Mouse (Mus musculus) ovary, adult 18-20 months (tissue): ENCODE data around the gene Sema4b.
A peak's percentile ranks its signal among the peaks of the same experiment; 100 is the strongest.

Source experiments
- DNase-seq: peaks from one replicate; pipeline ENCODE4 v3.0.0; 2022; ENCODE audit warnings: low spot score, mixed read lengths

Sema4b gene

GRCm38 (mm10) chr7:80178037-80178729 lies 8.5 kb upstream of the Sema4b start:
- no peak for DNase-seq

- DNase-seq, result no peak
Measured at GRCm38 (mm10) chr7:80179327-80179726, 7.3 kb upstream of the Sema4b start.

- DNase-seq, result no peak
Measured at GRCm38 (mm10) chr7:80179790-80180189, 6.9 kb upstream of the Sema4b start.

DNA sequence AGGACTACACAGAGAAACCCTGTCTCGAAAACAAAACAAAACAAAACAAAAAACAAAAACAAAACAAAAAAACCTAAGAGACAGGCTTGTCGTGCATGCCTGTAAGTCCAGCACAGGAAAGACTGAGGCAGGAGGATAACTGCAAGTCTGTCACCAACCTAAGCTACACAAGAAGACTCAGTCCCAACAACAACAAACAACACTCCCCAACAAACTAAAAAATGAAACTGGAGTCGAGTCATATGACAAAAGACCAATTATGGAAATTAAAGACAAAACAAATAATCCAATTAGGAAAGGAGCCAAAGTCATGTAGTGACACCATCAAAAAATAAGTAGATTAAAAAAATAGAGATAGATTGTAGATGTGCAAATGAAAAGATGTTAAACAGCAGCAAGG lies 6.4 kb upstream of the Sema4b start:
- DNase-seq, result no peak

DNA sequence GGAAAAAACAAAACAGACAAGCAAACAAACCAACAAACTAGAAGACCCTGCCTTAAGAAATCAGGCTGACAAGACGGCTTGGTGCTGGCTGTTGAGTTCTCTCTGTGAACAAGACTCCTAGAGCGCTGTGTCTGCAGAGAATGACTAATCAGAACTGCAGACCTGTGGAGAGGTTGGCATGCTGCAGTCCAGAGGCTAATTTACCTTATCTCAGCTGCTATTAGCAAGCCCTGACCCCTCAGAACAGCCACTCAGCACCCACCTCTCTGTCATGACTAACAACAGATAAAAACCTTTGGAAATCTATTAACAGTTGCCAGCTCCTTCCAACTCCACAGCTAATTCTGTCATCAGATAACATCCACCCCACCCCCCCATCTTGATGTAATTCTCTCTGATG lies 5.6 kb upstream of the Sema4b start:
- no peak for DNase-seq

- DNase-seq, result no peak
Measured at GRCm38 (mm10) chr7:80182139-80182538, 4.5 kb upstream of the Sema4b start.

DNA sequence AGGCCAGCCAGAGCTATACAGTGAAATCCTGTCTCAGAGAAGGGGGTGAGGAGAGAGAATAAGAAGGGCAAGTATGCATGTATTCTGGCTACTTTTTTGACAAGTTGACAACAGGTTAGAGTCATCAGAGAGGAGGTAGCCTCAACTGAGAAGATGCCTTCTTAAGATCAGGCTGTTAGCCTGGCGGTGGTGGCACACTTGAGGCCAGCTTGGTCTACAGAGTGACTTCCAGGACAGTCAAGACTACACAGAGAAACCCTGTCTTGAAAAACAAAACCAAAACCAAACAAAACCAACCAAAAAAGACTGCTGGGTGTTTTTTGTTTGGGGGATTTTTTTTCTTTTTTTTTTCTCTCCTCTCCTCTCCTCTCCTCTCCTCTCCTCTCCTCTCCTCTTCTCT lies 3.2 kb upstream of the Sema4b start:
- DNase-seq, result no peak

DNA sequence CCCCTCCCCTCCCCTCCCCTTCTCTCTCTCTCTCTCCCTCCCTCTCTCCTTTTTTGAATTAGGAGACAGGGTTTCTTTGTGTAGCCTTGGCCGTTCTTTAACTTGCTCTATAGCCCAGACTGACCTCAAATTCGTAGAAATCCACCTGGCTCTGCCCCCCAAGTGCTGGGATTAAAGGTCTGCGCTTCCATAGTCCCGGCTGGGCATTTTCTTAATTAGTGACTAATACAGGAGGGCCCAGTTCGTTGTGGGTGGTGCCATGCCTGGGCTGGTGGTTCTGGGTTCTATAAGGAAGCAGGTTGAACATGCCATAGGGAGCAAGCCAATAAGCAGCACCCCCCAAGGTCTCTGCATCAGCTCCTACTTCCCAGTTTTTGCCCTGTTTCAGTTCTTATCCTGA lies 2.7 kb upstream of the Sema4b start:
- DNase-seq, result no peak

GRCm38 (mm10) chr7:80184551-80184950 lies 2.1 kb upstream of the Sema4b start:
- DNase-seq, result no peak

DNA sequence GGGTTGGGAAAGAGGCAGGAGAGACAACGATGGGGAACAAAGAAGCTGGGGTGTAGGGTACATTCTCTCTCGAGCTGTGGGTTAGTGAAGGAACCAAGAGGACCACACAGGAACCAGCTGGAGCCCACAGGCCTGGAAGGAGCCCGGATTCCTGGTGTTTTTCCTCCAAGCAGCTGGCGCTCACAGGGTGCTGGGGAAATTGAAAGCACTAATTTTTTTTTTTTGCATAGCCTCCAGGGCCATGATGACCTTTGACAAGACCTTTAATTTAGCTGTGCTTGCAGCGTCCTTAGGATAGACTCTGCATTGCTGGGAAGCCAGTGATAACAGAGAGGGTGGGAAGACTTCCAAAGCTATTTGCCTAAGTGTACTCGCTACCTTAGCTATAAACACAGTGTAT lies 1.7 kb upstream of the Sema4b start:
- DNase-seq, result no peak

- peak; percentile 93 for DNase-seq
Measured at GRCm38 (mm10) chr7:80186021-80186420, 620 bp upstream of the Sema4b start.

GRCm38 (mm10) chr7:80187501-80187900 lies 860 bp downstream of the Sema4b start:
- DNase-seq, result no peak

GRCm38 (mm10) chr7:80188579-80189125 lies 2.0 kb downstream of the Sema4b start:
- DNase-seq, result no peak

DNA sequence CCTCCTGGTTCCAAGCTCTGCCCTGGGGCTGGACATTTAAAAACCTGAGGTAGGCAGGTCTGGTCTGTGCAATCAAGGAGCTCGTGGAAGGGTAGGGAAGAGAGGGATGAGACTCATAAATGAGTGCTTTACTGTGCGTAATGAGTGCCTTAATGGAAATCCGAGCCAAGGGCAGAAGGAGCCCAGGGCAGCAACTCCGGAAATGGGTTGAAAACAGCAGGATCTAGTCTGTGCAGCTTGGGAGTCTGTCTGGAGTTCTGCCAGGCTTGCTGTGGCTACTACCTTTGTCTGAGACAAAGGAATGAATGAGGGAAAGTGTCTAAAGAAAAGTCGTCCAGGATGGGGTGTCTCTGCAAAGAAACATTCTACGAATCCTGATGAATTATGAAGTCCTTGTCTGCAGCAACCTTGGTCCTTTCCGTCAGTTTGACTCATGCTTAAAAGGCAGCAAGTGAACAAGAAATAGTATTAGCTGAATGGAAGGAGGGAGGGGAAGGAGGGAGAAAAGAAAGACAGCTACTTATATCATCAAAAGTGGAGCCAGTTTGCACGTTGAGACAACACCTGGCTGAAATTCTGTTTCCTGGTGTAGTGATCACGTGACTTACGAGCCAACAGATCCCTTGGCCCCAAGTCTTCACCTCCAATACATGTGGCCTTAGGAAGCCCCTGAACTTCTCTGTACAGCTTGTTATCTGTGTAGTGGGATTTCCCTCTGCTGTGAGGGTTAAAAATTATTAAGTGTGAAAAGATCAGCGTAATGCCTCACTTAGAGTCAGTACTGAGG lies 2.7 kb downstream of the Sema4b start:
- no peak for DNase-seq

DNA sequence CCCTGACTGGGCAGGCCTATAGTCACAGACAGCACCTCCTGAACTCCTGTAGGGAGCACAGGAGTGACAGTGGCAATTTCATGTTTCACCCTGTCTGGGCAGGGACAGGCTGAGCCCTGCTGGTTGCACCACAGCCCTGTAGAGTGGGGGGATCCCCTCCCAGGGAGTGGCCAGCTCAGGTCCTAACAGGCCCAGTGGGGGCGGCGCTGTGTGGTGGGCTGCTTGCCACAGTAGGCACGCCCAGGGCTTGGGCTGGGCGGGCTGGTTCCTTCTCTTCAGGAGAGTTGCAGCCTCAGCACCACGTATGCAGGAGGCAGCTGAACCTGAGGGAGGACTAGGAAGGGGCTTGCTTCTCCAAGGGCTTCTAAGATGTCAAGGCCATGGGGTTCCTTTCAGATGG lies 4.8 kb downstream of the Sema4b start:
- DNase-seq, result peak; percentile 63

DNA sequence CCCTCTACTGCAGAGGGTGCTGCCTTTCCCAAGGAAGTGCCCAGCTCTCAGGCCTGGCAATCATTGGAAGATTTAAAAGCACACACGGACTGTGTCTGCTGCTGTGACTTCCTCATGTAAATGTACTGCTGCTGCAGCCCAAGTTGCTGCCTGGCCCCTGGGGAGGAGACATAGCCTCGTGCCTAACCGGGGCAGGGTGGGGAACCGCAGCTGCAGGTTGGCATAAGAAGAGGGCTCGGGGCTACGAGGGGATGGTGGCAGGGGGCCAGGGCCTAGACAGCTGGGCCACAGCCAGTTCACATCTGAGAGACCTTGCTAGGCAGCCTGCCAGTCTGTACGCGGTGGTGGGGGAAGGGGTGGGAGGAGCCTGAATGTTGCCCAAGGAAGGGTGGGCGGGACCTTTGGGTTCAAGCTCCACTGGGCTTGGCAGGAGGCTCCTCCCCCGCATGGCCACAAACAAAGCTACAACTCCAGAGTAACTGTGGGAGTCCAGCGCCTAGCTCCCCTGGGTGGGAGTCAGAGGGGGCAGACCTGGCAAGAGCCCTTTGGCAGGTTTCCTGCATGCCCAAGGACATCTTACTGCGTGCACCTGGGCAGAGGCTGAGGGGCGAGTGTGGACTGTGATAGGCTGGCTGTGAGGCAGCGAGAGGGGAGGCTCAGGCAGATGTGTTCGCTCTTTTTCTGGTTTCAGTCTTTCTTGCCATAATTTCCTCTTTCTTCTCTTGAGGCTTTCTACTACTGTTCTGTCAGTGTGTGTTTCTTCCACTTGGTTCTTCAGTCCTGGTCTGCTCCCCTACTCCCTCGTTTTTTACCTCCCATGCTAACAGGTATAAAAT lies 5.8 kb downstream of the Sema4b start:
- peak; percentile 86 for DNase-seq

DNA sequence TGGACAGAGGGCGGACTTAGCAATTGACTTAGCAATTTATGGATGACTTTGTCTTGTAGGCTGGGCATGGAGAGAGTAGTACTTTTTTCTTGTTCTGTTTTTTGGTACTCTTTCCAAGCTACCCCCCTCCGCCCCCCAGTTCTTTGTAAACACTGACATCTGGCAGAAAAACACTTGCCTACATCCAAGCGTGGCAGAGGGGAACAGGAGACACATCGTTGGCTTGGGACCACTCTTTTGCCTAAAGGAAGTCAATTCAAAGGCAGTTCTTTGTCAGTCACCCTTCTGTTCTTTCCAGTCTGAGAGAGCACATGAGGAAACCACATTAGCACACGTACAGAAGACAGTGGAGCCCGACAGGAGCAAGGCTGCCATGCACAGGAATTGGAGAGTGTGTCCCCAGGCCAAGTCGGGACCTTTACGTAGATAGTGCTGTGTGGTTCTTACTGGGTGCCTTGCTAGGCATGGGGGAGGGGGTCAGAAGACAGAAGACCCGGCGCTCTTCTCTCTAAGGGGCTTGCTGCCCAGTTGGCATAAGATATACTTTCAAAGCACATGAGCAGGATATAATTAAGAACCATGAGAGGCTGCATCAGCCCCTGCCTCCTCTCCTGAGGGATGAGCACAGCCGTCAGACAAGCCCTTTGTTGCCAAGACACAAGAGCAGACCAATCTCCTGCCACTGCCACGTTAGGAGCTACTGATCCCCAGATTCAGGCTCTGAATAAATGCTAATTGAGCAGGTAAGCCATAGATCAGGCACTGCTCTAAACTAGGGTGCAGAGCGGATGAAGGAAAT lies 7.5 kb downstream of the Sema4b start:
- DNase-seq, result no peak

DNA sequence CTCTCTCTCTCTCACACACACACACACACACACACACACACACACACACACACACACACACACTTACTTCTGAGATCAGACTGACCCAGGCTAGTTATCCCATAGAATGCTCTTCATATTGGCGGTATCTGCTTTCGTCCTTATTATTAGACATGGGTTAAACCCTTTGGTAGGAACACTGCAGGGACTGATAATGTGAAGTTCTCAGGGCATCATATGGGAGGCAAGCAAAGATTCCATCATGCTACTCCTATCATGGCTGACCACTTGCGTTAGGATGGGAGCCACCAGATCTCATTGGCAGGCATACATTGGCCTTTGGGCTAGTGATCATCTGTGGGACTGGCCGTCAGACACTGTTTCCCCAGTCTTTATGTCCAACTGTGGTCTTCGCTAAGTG lies 8.5 kb downstream of the Sema4b start:
- DNase-seq, result no peak

GRCm38 (mm10) chr7:80195576-80196263 lies 9.1 kb downstream of the Sema4b start:
- DNase-seq, result no peak

GRCm38 (mm10) chr7:80197371-80197770 lies 10.7 kb downstream of the Sema4b start:
- no peak for DNase-seq
